ENCODE assay signal across 21 mouse cellular contexts in genomic region chr7:99704736-99705519, GRCm38 (mm10). TPM values are rescaled to one million over a fixed set of nuclear protein-coding genes. Genes with fewer than 3 reads are reported as not detected.
DNase-seq lines count a peak whose midpoint lies in the region; ATAC-seq and TF ChIP-seq lines count a peak whose summit lies in the region.
"Had no signal": no experiment of that assay in that cellular context is flagged by ENCODE, and none has a peak within 500 bp of the region (broad histone marks: within the 10 kb centered on the region; RNA-seq: fewer than 3 reads in every experiment).

No protein-coding gene starts in this region.

- H3K27me3 ChIP-seq in heart, embryonic 13.5 days (replicated peaks) = peaks cover 35% of the 10 kb centered on the region
- H3K27me3 ChIP-seq in liver, adult 2 months (ENCODE audit: control insufficient read depth, insufficient read depth, low read length) = no peaks in the 10 kb centered on the region
- peaks cover 14% of the 10 kb centered on the region for H3K27me3 ChIP-seq in liver, embryonic 12.5 days (replicated peaks)
- no peaks in the 10 kb centered on the region for H3K27me3 ChIP-seq in hindbrain, embryonic 14.5 days (ENCODE audit: control insufficient read depth, insufficient read depth, low read length)
- H3K27me3 ChIP-seq in midbrain, embryonic 14.5 days (ENCODE audit: control insufficient read depth, insufficient read depth, low read length) = no peaks in the 10 kb centered on the region
- H3K27me3 ChIP-seq: kidney, embryonic 15.5 days had no signal

- H3K36me3 ChIP-seq in heart, embryonic 13.5 days = no peaks in the 10 kb centered on the region
- H3K36me3 ChIP-seq in liver, adult 2 months (ENCODE audit: control insufficient read depth, insufficient read depth, low read length) = no peaks in the 10 kb centered on the region
- no peaks in the 10 kb centered on the region for H3K36me3 ChIP-seq in liver, embryonic 12.5 days
- H3K36me3 ChIP-seq in hindbrain, embryonic 14.5 days (replicated peaks; ENCODE audit: control insufficient read depth, insufficient read depth) = no peaks in the 10 kb centered on the region
- H3K36me3 ChIP-seq in midbrain, embryonic 14.5 days (ENCODE audit: control insufficient read depth, insufficient read depth, low read length) = no peaks in the 10 kb centered on the region
- H3K36me3 ChIP-seq: embryonic facial prominence, embryonic 10.5 days; heart, embryonic 15.5 days; kidney, embryonic 15.5 days had no signal

- no peaks in the 10 kb centered on the region for H3K9me3 ChIP-seq in heart, embryonic 13.5 days
- H3K9me3 ChIP-seq in liver, embryonic 12.5 days (replicated peaks) = no peaks in the 10 kb centered on the region
- H3K9me3 ChIP-seq in hindbrain, embryonic 14.5 days (ENCODE audit: control insufficient read depth, low read length) = no peaks in the 10 kb centered on the region
- H3K9me3 ChIP-seq in midbrain, embryonic 14.5 days (ENCODE audit: control insufficient read depth, low read length) = no peaks in the 10 kb centered on the region
- H3K9me3 ChIP-seq: embryonic facial prominence, embryonic 10.5 days; heart, embryonic 15.5 days; kidney, embryonic 15.5 days had no signal

- TF ChIP-seq CTCF in liver, adult 2 months (IDR thresholded peaks at IDR 0.05; ENCODE audit: low read depth, low read length) = no peak

- peaks cover 26% of the 10 kb centered on the region for H3K4me1 ChIP-seq in heart, embryonic 13.5 days
- H3K4me1 ChIP-seq in liver, adult 2 months (ENCODE audit: control insufficient read depth, insufficient read depth, low read length) = peaks cover 6% of the 10 kb centered on the region; the same call in 1 of the 2 replicates
- peaks cover 3% of the 10 kb centered on the region; the same call in 1 of the 2 replicates for H3K4me1 ChIP-seq in liver, embryonic 12.5 days
- no peaks in the 10 kb centered on the region for H3K4me1 ChIP-seq in hindbrain, embryonic 14.5 days (replicated peaks; ENCODE audit: control insufficient read depth, insufficient read depth, low read length)
- 0 out of 2 replicates have a peak, but pooled peaks cover 5% of the 10 kb centered on the region for H3K4me1 ChIP-seq in midbrain, embryonic 14.5 days (ENCODE audit: control insufficient read depth, insufficient read depth, low read length)

- H3K79me2 ChIP-seq in liver, adult 2 months (ENCODE audit: control insufficient read depth, insufficient read depth, low read length) = no peaks in the 10 kb centered on the region

- ATAC-seq in heart, embryonic 13.5 days (ENCODE audit: extremely low read depth, insufficient number of reproducible peaks, low FRiP score, low TSS enrichment) = no peak
- no peak for ATAC-seq in liver, embryonic 12.5 days
- no peak for ATAC-seq in hindbrain, embryonic 14.5 days (ENCODE audit: low FRiP score)
- ATAC-seq in midbrain, embryonic 14.5 days (ENCODE audit: low FRiP score, low TSS enrichment) = no peak
- ATAC-seq: activated CD4-positive, CD25-positive, alpha-beta regulatory T cell, adult 4 months; CD4-positive, CD25-positive, alpha-beta regulatory T cell, adult 4 months; liver, postnatal 0 days had no signal

- no peak overlapping the region for H3K4me3 ChIP-seq in heart, embryonic 13.5 days
- peak overlapping the region; percentile 25 for H3K4me3 ChIP-seq in liver, adult 2 months (ENCODE audit: insufficient read depth, low read depth, low read length)
- H3K4me3 ChIP-seq in liver, embryonic 12.5 days = no peak overlapping the region
- H3K4me3 ChIP-seq in hindbrain, embryonic 14.5 days (replicated peaks; ENCODE audit: low read length) = no peak overlapping the region
- no peak overlapping the region for H3K4me3 ChIP-seq in midbrain, embryonic 14.5 days (replicated peaks; ENCODE audit: low read depth, low read length)
- H3K4me3 ChIP-seq: embryonic facial prominence, embryonic 10.5 days; heart, embryonic 15.5 days; kidney, embryonic 15.5 days had no signal

- no peak overlapping the region for H3K9ac ChIP-seq in heart, embryonic 13.5 days
- peak overlapping the region; percentile 21 for H3K9ac ChIP-seq in liver, adult 2 months (ENCODE audit: low read depth, low read length)
- H3K9ac ChIP-seq in liver, embryonic 12.5 days = no peak overlapping the region
- H3K9ac ChIP-seq in hindbrain, embryonic 14.5 days = no peak overlapping the region
- no peak overlapping the region for H3K9ac ChIP-seq in midbrain, embryonic 14.5 days (replicated peaks; ENCODE audit: low read length)
- H3K9ac ChIP-seq: heart, embryonic 15.5 days; kidney, embryonic 15.5 days; liver, postnatal 0 days had no signal

- WGBS in heart, embryonic 13.5 days = 84% methylated on average over 3 of the region's 3 CpGs
- WGBS in liver, adult 2 months = 97% methylated on average over 3 of the region's 3 CpGs
- WGBS in liver, embryonic 12.5 days (ENCODE audit: insufficient replicate concordance) = 72% methylated on average over 3 of the region's 3 CpGs
- 89% methylated on average over 3 of the region's 3 CpGs for WGBS in hindbrain, embryonic 14.5 days
- WGBS in midbrain, embryonic 14.5 days = 78% methylated on average over 3 of the region's 3 CpGs

- H3K4me2 ChIP-seq in heart, embryonic 13.5 days = 0 out of 2 replicates have a peak overlapping the region, but pooled peaks have one; percentile 1
- no peak overlapping the region for H3K4me2 ChIP-seq in liver, embryonic 12.5 days
- peak overlapping the region; percentile 26 for H3K4me2 ChIP-seq in hindbrain, embryonic 14.5 days (replicated peaks)
- H3K4me2 ChIP-seq in midbrain, embryonic 14.5 days (ENCODE audit: low read length) = no peak overlapping the region
- H3K4me2 ChIP-seq: heart, embryonic 15.5 days; kidney, embryonic 15.5 days had no signal

- TF ChIP-seq POLR2A in liver, adult 2 months (IDR thresholded peaks at IDR 0.05; ENCODE audit: extremely low read depth, insufficient read depth, low read length) = no peak

- DNase-seq in heart, adult 8-10 months (ENCODE audit: low spot score) = no peak
- no peak for DNase-seq in liver, adult 2 months (ENCODE audit: extremely low read depth, low read depth, low spot score)
- no peak for DNase-seq in hindbrain, embryonic 14.5 days (ENCODE audit: low spot score)
- DNase-seq in midbrain, embryonic 14.5 days = no peak
- no peak for DNase-seq in thymus, postnatal 4 days
- DNase-seq: cerebellum, adult 9-10 months; liver, postnatal 0 days; right cerebral cortex, postnatal 25 days had no signal

- no peak overlapping the region for H3K27ac ChIP-seq in heart, embryonic 13.5 days (replicated peaks)
- no peak overlapping the region for H3K27ac ChIP-seq in liver, adult 2 months (replicated peaks; ENCODE audit: insufficient read depth, low read depth, low read length)
- no peak overlapping the region for H3K27ac ChIP-seq in liver, embryonic 12.5 days
- H3K27ac ChIP-seq in hindbrain, embryonic 14.5 days = peak overlapping the region; percentile 22; the same call in 1 of the 2 replicates
- 0 out of 2 replicates have a peak overlapping the region, but pooled peaks have one; percentile 8 for H3K27ac ChIP-seq in midbrain, embryonic 14.5 days (replicated peaks; ENCODE audit: low read depth, low read length)
- H3K27ac ChIP-seq: embryonic facial prominence, embryonic 10.5 days; heart, embryonic 15.5 days; kidney, embryonic 15.5 days had no signal

RNA-seq across cellular contexts. Expression of gene Slco2b1, which starts 6.2 kb away (rescaled TPM):
- 1.6 TPM in 2 replicates for polyA plus RNA-seq in heart, embryonic 13.5 days (2015; fragmentation: Nextera tagmentation; extraction: Ambion mirVana)
- total RNA-seq in heart, adult 8-10 months (2022) = 1 to 10 TPM; 8.3 to 9.1 (median 8.9) TPM
- 107 and 115 TPM in 2 replicates for total RNA-seq in liver, adult 2 months (2014; rRNA removed)
- 134 and 139 TPM in 2 replicates for polyA plus RNA-seq in liver, adult 2 months (2012; rRNA removed)
- 0.29 and 0.45 TPM in 2 replicates for polyA plus RNA-seq in liver, embryonic 12.5 days (2016; fragmentation: Nextera tagmentation; extraction: Ambion mirVana)
- polyA plus RNA-seq in hindbrain, embryonic 14.5 days (2014; fragmentation: Nextera tagmentation; extraction: Ambion mirVana) = 7.7 and 8.4 TPM in 2 replicates
- 2.5 and 4.7 TPM in 2 replicates for polyA plus RNA-seq in midbrain, embryonic 14.5 days (2014; fragmentation: Nextera tagmentation; extraction: Ambion mirVana)
- polyA plus RNA-seq: activated CD4-positive, CD25-positive, alpha-beta regulatory T cell, adult 4 months had no signal

RNA-seq across cellular contexts. Expression of gene Olfr520, which starts 25.1 kb away (rescaled TPM):
- polyA plus RNA-seq in heart, embryonic 13.5 days (2015; fragmentation: Nextera tagmentation; extraction: Ambion mirVana) = not detected in 2 replicates
- total RNA-seq in heart, adult 8-10 months (2022) = under 1 TPM in 1 of 4 experiments, not detected in 3; 0.44 TPM
- not detected in 2 replicates for total RNA-seq in liver, adult 2 months (2014; rRNA removed)
- not detected in 2 replicates for polyA plus RNA-seq in liver, adult 2 months (2012; rRNA removed)
- polyA plus RNA-seq in liver, embryonic 12.5 days (2016; fragmentation: Nextera tagmentation; extraction: Ambion mirVana) = not detected in 2 replicates
- polyA plus RNA-seq in hindbrain, embryonic 14.5 days (2014; fragmentation: Nextera tagmentation; extraction: Ambion mirVana) = not detected in 2 replicates
- not detected in 2 replicates for polyA plus RNA-seq in midbrain, embryonic 14.5 days (2014; fragmentation: Nextera tagmentation; extraction: Ambion mirVana)
- total RNA-seq: gastrocnemius, adult 18-20 months; layer of hippocampus, postnatal 10 days; monocyte, adult 5-6 weeks had no signal
- polyA plus RNA-seq: activated CD4-positive, CD25-positive, alpha-beta regulatory T cell, adult 4 months; CD4-positive, CD25-positive, alpha-beta regulatory T cell, adult 4 months; embryonic facial prominence, embryonic 10.5 days; heart, embryonic 15.5 days; kidney, embryonic 15.5 days; limb, embryonic 11.5 days; liver, postnatal 0 days; stomach, embryonic 16.5 days had no signal

RNA-seq across cellular contexts. Expression of gene Olfr521, which starts 58.4 kb away (rescaled TPM):
- not detected in 2 replicates for polyA plus RNA-seq in heart, embryonic 13.5 days (2015; fragmentation: Nextera tagmentation; extraction: Ambion mirVana)
- total RNA-seq in heart, adult 8-10 months (2022) = not detected
- total RNA-seq in liver, adult 2 months (2014; rRNA removed) = not detected in 2 replicates
- polyA plus RNA-seq in liver, adult 2 months (2012; rRNA removed) = not detected in 2 replicates
- not detected in 2 replicates for polyA plus RNA-seq in liver, embryonic 12.5 days (2016; fragmentation: Nextera tagmentation; extraction: Ambion mirVana)
- polyA plus RNA-seq in hindbrain, embryonic 14.5 days (2014; fragmentation: Nextera tagmentation; extraction: Ambion mirVana) = not detected in 2 replicates
- not detected in 2 replicates for polyA plus RNA-seq in midbrain, embryonic 14.5 days (2014; fragmentation: Nextera tagmentation; extraction: Ambion mirVana)
- total RNA-seq: gastrocnemius, adult 18-20 months; layer of hippocampus, postnatal 10 days; monocyte, adult 5-6 weeks had no signal
- polyA plus RNA-seq: activated CD4-positive, CD25-positive, alpha-beta regulatory T cell, adult 4 months; brain, embryonic 14.5 days; CD4-positive, CD25-positive, alpha-beta regulatory T cell, adult 4 months; embryonic facial prominence, embryonic 10.5 days; heart, embryonic 15.5 days; kidney, embryonic 15.5 days; limb, embryonic 11.5 days; liver, postnatal 0 days; stomach, embryonic 16.5 days had no signal

Comparison
In these comparisons a context has a peak if more than half of its experiments do, and no peak if none do; other contexts are left out.
1. RNA of gene Slco2b1, which starts 6.2 kb away (polyA plus RNA-seq): 134 to 139 TPM in liver, adult 2 months; 7.7 to 8.4 TPM in hindbrain, embryonic 14.5 days, 2.5 to 4.7 TPM in midbrain, embryonic 14.5 days, 1.6 TPM in heart, embryonic 13.5 days and 0.29 to 0.45 TPM in liver, embryonic 12.5 days; every median in the first group is over 10 times any median in the second.
2. H3K27ac ChIP-seq: peak in hindbrain, embryonic 14.5 days (single experiment) and midbrain, embryonic 14.5 days (single experiment); none in heart, embryonic 13.5 days (single experiment), liver, adult 2 months (single experiment) and liver, embryonic 12.5 days (single experiment).
3. H3K4me2 ChIP-seq: peak in heart, embryonic 13.5 days (single experiment) and hindbrain, embryonic 14.5 days (single experiment); none in liver, embryonic 12.5 days (single experiment) and midbrain, embryonic 14.5 days (single experiment).